Mouse (Mus musculus): ENCODE measurements around the gene Eif3k.

DNA sequence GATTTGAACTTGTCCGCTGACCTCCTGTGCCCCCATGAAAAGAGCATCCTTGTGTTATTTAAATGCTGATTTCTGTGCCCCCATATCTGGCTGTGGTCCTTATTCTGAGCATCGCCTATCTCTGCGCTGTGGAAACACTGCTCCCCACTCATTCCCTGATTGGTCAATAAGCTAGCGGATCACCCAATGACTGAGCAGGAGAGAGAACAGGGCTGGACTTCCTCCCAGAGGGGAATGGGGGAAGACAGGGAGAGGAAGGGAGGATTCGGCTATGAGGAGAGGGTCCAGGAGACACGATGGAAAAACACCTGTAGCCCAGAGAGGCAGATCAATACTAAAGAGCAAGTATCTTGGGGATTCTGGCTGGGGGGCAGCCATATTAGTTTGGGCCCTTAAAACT is 47.1 kb upstream of the Eif3k start:
- TF ChIP-seq CTCF (IDR thresholded peaks at IDR 0.05; ENCODE audit: low read depth) (no peak), EP300 (IDR thresholded peaks at IDR 0.05; ENCODE audit: low read depth) (no peak)

Data from liver, postnatal 0 days (tissue).